Mouse (Mus musculus) lung, postnatal 14 days (tissue): ENCODE measurements at regions not wholly inside any gene's neighbourhood (a gene's known extent, or its start where the extent isn't known, plus 50 kb on each side); places are given as distances from the start of the nearest gene placed in this dataset.

Source experiments
- DNase-seq: peaks from one replicate; pipeline ENCODE4 v3.0.0; 2021

DNA sequence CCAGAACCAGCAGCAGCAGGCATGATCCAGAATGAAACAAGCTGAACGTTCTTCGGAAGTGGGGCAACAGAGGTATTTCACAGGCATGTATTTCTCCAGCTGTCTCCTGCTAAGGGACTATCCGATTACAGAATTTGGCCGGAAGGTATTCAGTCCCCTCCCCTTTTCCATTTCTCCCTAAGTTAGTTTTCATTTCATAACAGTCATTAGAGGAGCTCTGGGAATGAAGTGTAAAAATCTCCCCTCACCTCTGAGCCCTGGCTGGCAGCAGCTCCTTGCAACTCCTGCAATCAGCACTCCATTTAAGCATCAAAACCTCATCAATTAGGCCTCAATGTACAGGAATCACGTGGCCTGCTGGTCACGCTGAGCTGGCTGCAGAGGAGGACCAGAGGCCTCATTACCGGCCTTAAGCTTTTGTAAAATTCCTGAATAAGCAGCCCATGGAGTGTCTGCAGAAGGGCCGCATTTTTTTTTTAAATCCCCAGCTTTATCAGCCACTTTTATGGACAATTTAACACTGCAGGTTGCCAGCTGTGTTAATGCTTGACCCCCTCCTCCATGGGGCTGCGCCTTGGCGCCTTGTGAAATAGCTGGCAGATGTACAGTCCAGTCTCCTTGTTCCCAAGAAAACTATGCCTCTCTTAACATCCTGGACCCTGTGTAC lies 456.1 kb upstream of the Kirrel3 start:
- DNase-seq, result no peak

DNA sequence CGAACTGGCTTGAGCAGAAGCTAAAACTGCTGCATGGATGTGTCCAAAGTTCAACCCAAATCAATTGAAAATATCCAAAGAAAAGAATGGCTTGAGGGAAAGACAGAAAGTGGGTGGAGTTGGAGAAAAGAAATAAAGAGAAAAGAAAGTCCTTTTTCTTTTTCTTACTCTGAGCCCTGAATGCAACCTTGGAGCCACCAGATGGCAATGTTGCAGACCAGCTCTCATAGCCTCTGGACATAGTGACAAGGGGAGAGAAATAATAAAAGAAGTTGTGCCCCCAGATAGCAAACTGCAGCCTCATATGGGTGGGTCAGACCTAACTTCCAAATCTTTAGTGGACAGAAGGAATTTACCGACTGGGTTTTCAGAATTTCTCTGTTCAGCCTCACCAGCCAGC lies 431.3 kb upstream of the Kirrel3 start:
- DNase-seq, result peak; percentile 3
